ENCODE assay signal across 8 mouse cellular contexts in the genomic region with DNA sequence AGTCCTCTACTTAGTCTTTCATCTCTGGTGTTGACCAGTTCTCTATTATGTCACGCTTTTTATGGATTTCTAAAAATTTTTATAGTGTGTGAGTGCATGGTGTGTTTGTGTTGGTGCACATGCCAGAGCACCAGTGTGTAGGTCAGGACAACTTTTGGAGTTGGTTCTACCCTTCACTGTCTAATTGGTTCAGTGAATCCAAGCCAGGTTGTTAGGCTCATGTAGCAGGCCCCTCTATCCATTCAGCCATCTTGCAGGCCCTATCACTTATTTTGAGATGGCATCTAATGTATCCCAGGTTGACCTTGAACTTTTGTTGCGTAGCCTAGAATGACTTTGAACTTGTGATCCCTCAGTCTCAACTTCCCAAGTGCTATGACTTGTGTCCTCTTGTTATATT. TPM values are rescaled to one million over a fixed set of nuclear protein-coding genes. Genes with fewer than 3 reads are reported as not detected.
DNase-seq lines count a peak whose midpoint lies in the region; ATAC-seq and TF ChIP-seq lines count a peak whose summit lies in the region.

No protein-coding gene starts in this region.

- H3K27me3 ChIP-seq in kidney, embryonic 14.5 days (ENCODE audit: control insufficient read depth, insufficient read depth, low read length) = no peaks in the 10 kb centered on the region
- no peaks in the 10 kb centered on the region for H3K27me3 ChIP-seq in kidney, adult 2 months (replicated peaks; ENCODE audit: control insufficient read depth, insufficient read depth, low read length)
- H3K27me3 ChIP-seq in intestine, embryonic 15.5 days (replicated peaks) = no peaks in the 10 kb centered on the region
- H3K27me3 ChIP-seq in midbrain, embryonic 15.5 days (replicated peaks) = no peaks in the 10 kb centered on the region

- H3K9ac ChIP-seq in kidney, embryonic 14.5 days (ENCODE audit: low read depth, low read length) = no peak overlapping the region
- H3K9ac ChIP-seq in intestine, embryonic 15.5 days = no peak overlapping the region
- no peak overlapping the region for H3K9ac ChIP-seq in midbrain, embryonic 15.5 days

- peaks cover 6% of the 10 kb centered on the region for H3K4me1 ChIP-seq in kidney, embryonic 14.5 days (ENCODE audit: control insufficient read depth, insufficient read depth, low read length)
- peaks cover 14% of the 10 kb centered on the region for H3K4me1 ChIP-seq in kidney, adult 2 months (ENCODE audit: control insufficient read depth, insufficient read depth, low read length)
- H3K4me1 ChIP-seq in embryonic fibroblast, embryonic 13.5 days (ENCODE audit: control insufficient read depth, insufficient read depth, low read length) = peaks cover 6% of the 10 kb centered on the region; the same call in 1 of the 2 replicates
- peaks cover 10% of the 10 kb centered on the region; the same call in 1 of the 2 replicates for H3K4me1 ChIP-seq in intestine, embryonic 15.5 days (replicated peaks)
- peaks cover 26% of the 10 kb centered on the region for H3K4me1 ChIP-seq in midbrain, embryonic 15.5 days

- no peak for TF ChIP-seq CTCF in kidney, adult 2 months (conservative IDR thresholded peaks at IDR 0.05; ENCODE audit: insufficient read depth, insufficient read length, low read depth, low read length)
- TF ChIP-seq CTCF in embryonic fibroblast, embryonic 13.5 days (IDR thresholded peaks at IDR 0.05; ENCODE audit: borderline replicate concordance, insufficient read depth, low read length) = no peak

- no peak for DNase-seq in kidney, adult 2 months
- DNase-seq in c-Kit-positive CD71-positive TER-119-positive erythroid progenitor cells, embryonic 14.5 days (ENCODE audit: low spot score) = no peak
- no peak for DNase-seq in gastrocnemius, postnatal 25 days
- no peak for DNase-seq in kidney, postnatal 36 days

- no peak overlapping the region for H3K27ac ChIP-seq in kidney, embryonic 14.5 days (ENCODE audit: low read depth, low read length)
- no peak overlapping the region for H3K27ac ChIP-seq in kidney, adult 2 months (ENCODE audit: insufficient read depth, low read depth, low read length)
- H3K27ac ChIP-seq in embryonic fibroblast, embryonic 13.5 days (ENCODE audit: insufficient read depth, low read length) = no peak overlapping the region
- no peak overlapping the region for H3K27ac ChIP-seq in intestine, embryonic 15.5 days
- 0 out of 2 replicates have a peak overlapping the region, but pooled peaks have one; percentile 99 for H3K27ac ChIP-seq in midbrain, embryonic 15.5 days

- 87% methylated on average over 2 of the region's 2 CpGs for WGBS in kidney, embryonic 14.5 days
- 64% methylated on average over 2 of the region's 2 CpGs for WGBS in kidney, adult 2 months
- WGBS in intestine, embryonic 15.5 days = 69% methylated on average over 2 of the region's 2 CpGs
- 79% methylated on average over 2 of the region's 2 CpGs for WGBS in midbrain, embryonic 15.5 days

- ATAC-seq in kidney, embryonic 14.5 days (ENCODE audit: low FRiP score, low TSS enrichment) = no peak
- no peak for ATAC-seq in intestine, embryonic 15.5 days
- ATAC-seq in midbrain, embryonic 15.5 days (replicated peaks) = no peak

- TF ChIP-seq POLR2A in kidney, adult 2 months (IDR thresholded peaks at IDR 0.05; ENCODE audit: low read depth, low read length) = no peak
- no peak for TF ChIP-seq POLR2A in embryonic fibroblast, embryonic 13.5 days (IDR thresholded peaks at IDR 0.05; ENCODE audit: low read depth, low read length)

- peaks cover 22% of the 10 kb centered on the region; the same call in 1 of the 2 replicates for H3K36me3 ChIP-seq in kidney, embryonic 14.5 days (ENCODE audit: control insufficient read depth, insufficient read depth, low read length)
- H3K36me3 ChIP-seq in kidney, adult 2 months (ENCODE audit: control insufficient read depth, insufficient read depth, low read length) = peaks cover 2% of the 10 kb centered on the region
- no peaks in the 10 kb centered on the region for H3K36me3 ChIP-seq in intestine, embryonic 15.5 days
- H3K36me3 ChIP-seq in midbrain, embryonic 15.5 days (replicated peaks) = no peaks in the 10 kb centered on the region

- peak overlapping the region; percentile 74 for H3K4me2 ChIP-seq in kidney, embryonic 14.5 days (replicated peaks; ENCODE audit: low read depth, low read length)
- peak overlapping the region; percentile 64 for H3K4me2 ChIP-seq in intestine, embryonic 15.5 days (replicated peaks)
- H3K4me2 ChIP-seq in midbrain, embryonic 15.5 days = peak overlapping the region; percentile 63

- peak overlapping the region; percentile 75 for H3K4me3 ChIP-seq in kidney, embryonic 14.5 days (ENCODE audit: low read length)
- no peak overlapping the region for H3K4me3 ChIP-seq in kidney, adult 2 months (ENCODE audit: insufficient read depth, low read depth, low read length)
- peak overlapping the region; percentile 84 for H3K4me3 ChIP-seq in embryonic fibroblast, embryonic 13.5 days (ENCODE audit: insufficient read depth, low read length)
- H3K4me3 ChIP-seq in intestine, embryonic 15.5 days (replicated peaks) = no peak overlapping the region
- peak overlapping the region; percentile 91 for H3K4me3 ChIP-seq in midbrain, embryonic 15.5 days

- peaks cover 3% of the 10 kb centered on the region; the same call in 1 of the 2 replicates for H3K9me3 ChIP-seq in kidney, embryonic 14.5 days (ENCODE audit: control insufficient read depth, low read length)
- no peaks in the 10 kb centered on the region for H3K9me3 ChIP-seq in intestine, embryonic 15.5 days
- no peaks in the 10 kb centered on the region for H3K9me3 ChIP-seq in midbrain, embryonic 15.5 days

RNA-seq across cellular contexts. Expression of a gene that starts 2.0 kb away (rescaled TPM):
- polyA plus RNA-seq in kidney, embryonic 14.5 days (2014; fragmentation: Nextera tagmentation; extraction: Ambion mirVana) = 37.1 and 50.5 TPM in 2 replicates
- 7.6 and 9.5 TPM in 2 replicates for polyA plus RNA-seq in kidney, adult 2 months (2012; rRNA removed)
- polyA plus RNA-seq in embryonic fibroblast, embryonic 13.5 days (2011; ENCODE audit: insufficient read length, low read depth, missing spikeins) = 103 and 104 TPM in 2 replicates
- 30.1 and 30.3 TPM in 2 replicates for polyA plus RNA-seq in intestine, embryonic 15.5 days (2015; fragmentation: Nextera tagmentation; extraction: Ambion mirVana)
- 61.4 and 65.0 TPM in 2 replicates for polyA plus RNA-seq in midbrain, embryonic 15.5 days (2015; fragmentation: Nextera tagmentation; extraction: Ambion mirVana)
- total RNA-seq in gastrocnemius, postnatal 25 days (2021) = 10 to 100 TPM; 27.9 to 30.0 TPM

Comparison
In these comparisons a context has a peak if more than half of its experiments do, and no peak if none do; other contexts are left out.
1. H3K4me3 ChIP-seq: peak in kidney, embryonic 14.5 days (single experiment), embryonic fibroblast, embryonic 13.5 days (single experiment) and midbrain, embryonic 15.5 days (single experiment); none in kidney, adult 2 months (single experiment) and intestine, embryonic 15.5 days (single experiment).
2. Peak in every context shown above with its lines, with median percentiles within 50 percentile points of each other: H3K4me2 ChIP-seq.